Mouse (Mus musculus): ENCODE results near the gene Gm10563.

DNA sequence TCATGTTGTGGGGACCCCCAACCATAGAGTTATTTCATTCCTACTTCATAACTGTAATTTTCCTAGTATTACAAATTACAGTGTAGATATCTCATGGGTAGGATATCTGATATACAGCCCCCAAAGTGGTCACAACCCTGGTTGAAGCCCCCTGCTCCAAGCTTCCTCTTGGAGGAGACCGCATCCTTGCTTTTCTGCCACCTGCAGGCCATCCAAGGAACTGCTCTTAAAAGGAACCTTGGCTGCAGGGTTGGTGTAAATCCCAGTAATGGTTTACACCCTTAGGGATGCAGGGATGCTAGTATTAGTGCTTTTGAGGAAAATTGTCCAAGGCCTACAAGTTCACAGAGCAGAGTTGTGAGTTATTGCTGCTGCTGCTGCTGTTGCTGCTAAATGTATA lies 64.8 kb downstream of the Gm10563 start:
- TF ChIP-seq ZNF384 (IDR thresholded peaks at IDR 0.05; ENCODE audit: low read depth, low read length) (no peak), ZC3H11A (IDR thresholded peaks at IDR 0.05; ENCODE audit: borderline replicate concordance, low read depth, low read length) (0 out of 2 replicates have a peak, but pooled peaks have one; percentile 25), MAFK (IDR thresholded peaks at IDR 0.05; ENCODE audit: insufficient read depth, low read depth, low read length) (no peak)
